Mouse (Mus musculus) kidney, adult 2 months (tissue): ENCODE results near the gene Tspan12.

Source experiments
- CTCF ChIP-seq: fragments of 200-500 bp; conservative IDR thresholded peaks from 2 replicates; pipeline ENCODE4 v1.5.1; 2011; ENCODE audit warnings: low read depth, mild to moderate bottlenecking, control low read depth, low read length, moderate library complexity, mixed read lengths; ENCODE audit not compliant: insufficient read depth, insufficient read length
- POLR2A ChIP-seq: fragments of 200-500 bp; IDR thresholded peaks from one replicate; pipeline ENCODE4 v1.6.1; 2011; ENCODE audit warnings: low read depth, low read length, control low read depth

GRCm38 (mm10) chr6:21828001-21828400 lies 24.3 kb downstream of the Tspan12 start:
- TF ChIP-seq POLR2A (no peak), CTCF (no peak)
